Mouse (Mus musculus) mouse embryonic stem cell (cell line): Measurements from ENCODE around the gene Fip1l1.

Experiments used
- in situ Hi-C, 2 experiments: fragments of 300-500 bp; cut with MboI; formaldehyde crosslinking; loops; 1 replicate in 1 of 2; 3 replicates in 1 of 2; pipeline ENCODE4 v1.14.3; 2019 to 2020; ENCODE audit warnings: low sequenced_read_pairs in 2 of 2, low pct_unique_long_range_greater_than_20kb in 1 of 2, mixed read lengths in 1 of 2; ENCODE audit not compliant: unreplicated experiment in 1 of 2

The Fip1l1 gene

DNA sequence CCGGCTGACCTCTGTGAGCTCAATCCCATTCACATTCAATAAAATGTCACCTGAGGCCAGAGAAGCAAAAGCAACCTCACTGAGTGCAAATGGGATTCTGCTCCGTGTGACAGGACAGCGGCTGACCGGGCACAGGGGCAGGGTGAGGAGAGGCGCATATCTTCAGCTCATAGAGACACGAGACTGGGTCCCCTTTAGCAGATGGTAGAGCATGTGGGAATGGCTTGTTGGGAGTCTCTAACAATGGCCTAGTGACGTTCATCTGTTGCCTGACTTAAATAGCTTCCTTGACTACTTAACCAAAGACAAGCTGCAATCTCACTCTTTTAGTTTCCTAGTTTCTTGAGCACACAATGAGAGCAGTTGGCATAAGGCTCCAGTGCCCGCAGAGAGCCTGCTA lies 71.0 kb downstream of the Fip1l1 start:
- in situ Hi-C loops = loop anchor here in 1 of 2 experiments (25.0 kb wide), 1 partner anchor 556 kb away; the partner anchor contains the start of gene Pdgfra

DNA sequence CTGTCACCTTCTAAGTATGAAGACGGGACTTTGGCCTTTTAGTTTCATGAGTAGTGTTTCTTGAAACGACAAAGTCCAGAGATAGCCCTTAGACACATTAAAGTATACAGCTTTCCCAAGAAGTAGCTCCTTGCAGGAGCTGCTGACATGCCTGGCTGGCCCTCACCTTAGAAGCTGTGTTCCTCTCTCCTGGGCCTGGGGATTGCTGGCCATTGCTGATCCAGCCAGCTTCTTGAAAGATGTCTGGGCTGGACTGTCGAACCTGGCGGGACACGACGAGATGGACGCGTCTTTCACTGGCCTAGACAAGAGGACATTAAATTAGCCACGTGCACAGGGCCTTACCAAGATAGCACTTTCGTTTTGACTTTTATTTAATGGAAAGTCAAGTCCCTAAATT lies 75.3 kb downstream of the Fip1l1 start:
- in situ Hi-C loops = loop anchor here in 1 of 2 experiments (25.0 kb wide), 1 partner anchor 552 kb away; the partner anchor contains the start of gene Pdgfra

DNA sequence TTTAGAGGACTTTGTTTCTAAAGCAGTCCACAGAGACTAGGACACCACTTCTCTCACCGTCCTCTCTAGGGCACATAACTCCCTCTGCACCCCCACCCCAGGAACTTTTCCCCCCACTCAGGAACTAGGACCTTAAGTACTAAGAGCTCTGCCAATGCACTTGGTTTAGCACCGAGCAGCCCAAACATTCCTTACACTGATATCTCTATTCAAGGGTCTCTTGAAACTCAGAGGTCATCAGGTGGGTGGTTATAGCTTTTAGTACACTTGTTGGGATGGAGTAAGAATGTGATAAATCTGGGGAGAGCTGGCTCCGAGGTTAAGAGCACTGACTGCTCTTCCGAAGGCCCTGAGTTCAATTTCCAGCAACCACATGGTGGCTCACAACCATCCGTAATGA lies 77.5 kb downstream of the Fip1l1 start:
- in situ Hi-C loops = loop anchor here in 1 of 2 experiments (25.0 kb wide), 1 partner anchor 550 kb away; the partner anchor contains the start of gene Pdgfra

DNA sequence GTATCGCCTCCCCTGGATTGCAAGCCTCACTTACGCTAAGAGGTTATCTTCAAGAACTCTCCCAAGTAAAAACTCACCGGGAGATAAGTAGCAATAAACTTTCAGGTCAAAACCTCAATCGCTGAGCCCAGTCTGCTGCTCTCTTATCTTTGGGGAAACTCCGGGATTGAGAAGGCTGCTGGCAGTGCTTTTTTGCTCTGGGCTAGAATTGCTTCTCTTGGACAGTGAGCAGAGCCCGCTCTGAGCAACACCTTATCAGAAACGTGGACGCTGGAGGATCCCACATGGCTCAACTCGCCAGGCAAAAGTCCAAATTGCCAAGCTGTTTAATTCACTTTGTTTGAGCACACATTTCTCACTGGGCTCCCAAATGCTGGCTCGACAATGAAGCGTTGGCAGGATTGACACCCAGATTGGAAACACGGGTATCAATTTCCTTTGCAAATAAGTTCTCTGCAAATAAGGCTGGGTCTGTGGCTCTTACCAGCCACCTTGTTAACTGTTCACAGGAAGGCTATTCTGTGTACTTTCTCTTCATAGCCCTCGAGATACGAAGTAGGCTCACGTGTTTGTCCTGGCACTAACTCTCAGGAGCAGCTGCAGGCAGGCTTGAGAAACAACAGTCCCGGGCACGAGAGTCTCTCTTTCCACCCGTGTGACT lies 78.4 kb downstream of the Fip1l1 start:
- in situ Hi-C loops = loop anchor here in 1 of 2 experiments (25.0 kb wide), 1 partner anchor 549 kb away; the partner anchor contains the start of gene Pdgfra

DNA sequence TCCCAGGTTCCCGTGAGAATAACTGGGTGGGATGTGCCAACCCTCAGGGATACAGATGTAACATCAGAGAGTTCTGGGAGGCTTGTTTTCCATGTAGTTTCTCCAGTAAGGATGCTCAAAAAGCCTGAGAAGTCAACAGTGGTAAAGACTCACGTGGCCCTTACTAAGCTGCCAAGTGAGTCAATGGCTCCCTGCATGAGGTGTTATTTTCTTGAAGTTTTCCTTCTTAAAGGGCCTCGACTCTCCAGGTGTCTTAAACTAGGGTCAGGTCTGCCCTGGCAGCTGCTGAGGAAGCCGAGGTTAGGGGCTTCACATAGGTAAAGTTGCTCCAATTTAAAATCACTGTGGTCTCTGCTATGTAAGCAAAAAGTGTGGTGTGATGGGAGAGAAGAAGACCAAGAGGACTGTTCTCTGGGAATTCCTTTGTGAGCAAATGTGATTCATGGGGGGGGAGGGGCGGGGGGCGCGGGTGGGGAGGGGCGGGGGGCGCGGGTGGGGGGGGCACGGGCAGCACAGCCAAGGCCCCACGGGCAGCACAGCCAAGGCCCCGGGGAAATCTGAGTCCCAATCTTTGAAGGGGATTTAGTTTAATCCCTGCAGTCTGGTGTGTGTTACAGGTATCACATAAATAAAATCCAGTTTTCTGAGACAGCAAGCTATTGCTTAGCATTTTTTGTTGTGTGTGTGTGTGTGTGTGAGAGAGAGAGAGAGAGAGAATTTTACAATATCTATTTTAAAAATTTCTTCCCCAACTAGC lies 82.7 kb downstream of the Fip1l1 start:
- in situ Hi-C loops = loop anchor here in 1 of 2 experiments (25.0 kb wide), 1 partner anchor 544 kb away; the partner anchor contains the start of gene Pdgfra

DNA sequence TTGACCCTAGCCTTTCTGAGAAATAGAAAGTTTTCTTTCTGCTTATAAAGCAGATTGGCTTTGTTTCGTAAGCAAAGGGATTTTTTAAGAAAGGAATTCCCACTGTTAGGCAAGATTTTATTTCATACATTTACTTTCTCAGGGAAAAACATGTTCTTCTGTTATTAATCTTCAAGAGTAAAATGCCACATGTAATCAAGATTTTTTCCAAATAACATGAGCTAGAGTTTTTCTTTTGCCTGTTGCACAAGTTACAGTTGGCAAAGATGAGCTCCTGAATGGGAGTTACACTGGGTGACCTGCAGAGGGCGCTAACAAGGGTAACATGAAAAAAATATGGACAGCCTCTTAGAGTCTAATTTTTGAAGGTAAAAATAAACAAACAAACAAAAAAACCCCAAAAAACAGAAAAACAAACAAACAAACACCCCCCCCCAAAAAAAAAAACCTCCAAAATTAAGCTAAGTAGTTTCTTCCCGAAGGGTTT lies 83.4 kb downstream of the Fip1l1 start:
- in situ Hi-C loops = loop anchor here in 1 of 2 experiments (25.0 kb wide), 1 partner anchor 544 kb away; the partner anchor contains the start of gene Pdgfra

DNA sequence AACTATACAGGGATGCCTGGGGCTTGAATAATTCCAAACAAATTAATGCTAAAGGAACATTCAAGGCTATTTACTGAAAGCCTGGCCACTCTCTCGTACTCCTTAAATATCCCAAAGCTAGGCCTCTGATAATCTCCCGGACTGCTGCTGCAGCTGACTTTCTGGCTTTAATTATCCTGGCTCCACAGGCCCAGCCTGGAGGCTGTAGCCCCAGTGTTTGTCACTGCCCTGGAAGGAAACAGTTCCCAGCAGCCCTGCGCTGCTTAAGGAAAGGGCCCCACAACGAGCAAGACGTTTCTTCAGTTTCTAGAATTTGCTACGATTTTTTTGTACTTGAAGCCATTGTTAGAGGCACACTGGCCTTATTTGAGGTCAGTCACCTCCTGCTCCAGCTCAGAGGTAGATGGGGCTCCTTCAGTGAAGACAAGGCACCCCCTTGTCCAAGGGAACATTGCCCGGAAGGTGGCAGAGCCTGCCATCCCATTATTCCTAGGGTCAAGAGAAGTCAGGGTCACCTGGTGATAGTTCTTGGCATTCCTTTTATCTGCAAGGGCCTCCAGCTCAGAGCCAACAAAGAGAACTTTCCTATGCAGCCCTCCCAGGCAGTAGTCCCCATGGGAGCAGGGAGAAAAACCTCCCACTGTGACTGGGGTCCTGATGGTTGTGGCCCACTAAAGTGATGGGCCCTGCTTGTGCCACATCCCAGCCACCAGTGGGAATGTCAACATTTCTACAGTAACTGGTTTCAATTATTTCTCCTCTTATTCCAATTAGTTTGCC lies 86.6 kb downstream of the Fip1l1 start:
- in situ Hi-C loops = loop anchor here in 1 of 2 experiments (25.0 kb wide), 1 partner anchor 540 kb away; the partner anchor contains the start of gene Pdgfra

DNA sequence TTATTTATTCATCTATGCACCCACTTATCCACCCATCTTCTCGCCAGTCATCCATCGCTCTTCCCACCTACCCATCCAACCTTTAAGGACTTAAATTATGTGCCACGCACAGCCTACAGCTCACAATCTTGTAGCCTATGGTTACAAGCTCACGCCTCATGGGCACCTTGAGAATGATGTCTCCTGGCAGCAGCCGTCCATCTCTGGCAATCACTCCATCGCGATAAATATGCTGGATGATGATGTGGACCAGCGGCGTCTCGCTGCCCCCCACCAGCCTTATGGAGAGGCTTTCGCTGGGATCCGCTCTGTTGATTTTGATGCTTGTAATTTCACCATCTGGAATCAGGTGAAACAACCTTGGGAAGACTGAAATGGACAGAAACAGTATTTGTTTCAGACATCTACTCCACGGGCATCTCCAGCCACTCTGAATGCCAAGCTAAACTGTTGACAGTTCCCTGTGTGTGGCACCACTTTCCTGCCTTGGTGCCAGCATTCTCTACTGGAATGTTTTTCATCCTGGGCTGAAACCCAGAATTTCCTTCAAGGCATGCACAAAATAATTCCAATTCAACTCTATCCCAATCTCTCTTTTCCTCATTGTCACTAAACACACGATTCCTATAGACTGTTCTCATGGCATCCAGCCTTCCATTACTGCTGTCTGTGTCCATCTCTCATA lies 88.2 kb downstream of the Fip1l1 start:
- in situ Hi-C loops = loop anchor here in 1 of 2 experiments (25.0 kb wide), 1 partner anchor 539 kb away; the partner anchor contains the start of gene Pdgfra

DNA sequence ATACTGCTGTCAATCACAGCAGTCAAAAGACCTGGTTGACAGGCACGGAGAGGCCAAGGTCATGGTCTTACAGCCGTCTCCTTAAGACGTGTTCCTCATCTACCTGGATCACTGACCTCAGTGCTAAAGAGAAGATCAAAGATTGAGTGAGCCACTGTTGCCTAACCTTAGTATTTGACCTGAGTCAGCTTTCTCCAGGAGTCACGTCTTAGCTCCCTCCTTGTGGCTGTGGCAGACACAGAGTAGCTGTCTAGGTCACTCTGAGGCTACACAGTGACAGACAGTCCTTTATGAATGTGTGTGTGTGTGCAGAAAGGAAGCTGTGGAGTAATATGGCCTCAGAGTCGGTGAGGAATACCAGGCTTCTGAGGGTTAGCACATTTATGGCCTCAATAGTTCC lies 89.1 kb downstream of the Fip1l1 start:
- in situ Hi-C loops = loop anchor here in 1 of 2 experiments (25.0 kb wide), 1 partner anchor 538 kb away; the partner anchor contains the start of gene Pdgfra

DNA sequence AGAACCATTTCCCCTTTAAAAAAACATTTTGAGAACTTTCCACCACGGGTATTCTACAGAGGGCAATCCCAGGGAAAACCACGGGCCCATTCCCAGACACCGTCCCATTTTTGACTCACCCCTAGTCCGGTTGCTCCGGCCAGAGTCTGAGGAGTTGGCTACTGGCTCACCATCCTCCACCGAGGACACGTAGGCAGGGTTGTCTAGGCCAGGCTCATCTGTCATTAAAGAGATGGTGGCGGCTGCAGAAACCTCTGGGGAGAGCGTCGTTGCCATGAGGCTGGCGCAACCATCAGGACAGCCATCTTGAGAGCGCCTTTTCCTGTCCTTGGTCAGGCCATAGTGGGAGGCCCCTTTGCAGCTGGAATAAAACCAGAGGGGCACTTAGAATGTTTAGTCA lies 92.8 kb downstream of the Fip1l1 start:
- in situ Hi-C loops = loop anchor here (25.0 kb wide), 1 partner anchor 284 kb away; no protein-coding TSS in a partner anchor

DNA sequence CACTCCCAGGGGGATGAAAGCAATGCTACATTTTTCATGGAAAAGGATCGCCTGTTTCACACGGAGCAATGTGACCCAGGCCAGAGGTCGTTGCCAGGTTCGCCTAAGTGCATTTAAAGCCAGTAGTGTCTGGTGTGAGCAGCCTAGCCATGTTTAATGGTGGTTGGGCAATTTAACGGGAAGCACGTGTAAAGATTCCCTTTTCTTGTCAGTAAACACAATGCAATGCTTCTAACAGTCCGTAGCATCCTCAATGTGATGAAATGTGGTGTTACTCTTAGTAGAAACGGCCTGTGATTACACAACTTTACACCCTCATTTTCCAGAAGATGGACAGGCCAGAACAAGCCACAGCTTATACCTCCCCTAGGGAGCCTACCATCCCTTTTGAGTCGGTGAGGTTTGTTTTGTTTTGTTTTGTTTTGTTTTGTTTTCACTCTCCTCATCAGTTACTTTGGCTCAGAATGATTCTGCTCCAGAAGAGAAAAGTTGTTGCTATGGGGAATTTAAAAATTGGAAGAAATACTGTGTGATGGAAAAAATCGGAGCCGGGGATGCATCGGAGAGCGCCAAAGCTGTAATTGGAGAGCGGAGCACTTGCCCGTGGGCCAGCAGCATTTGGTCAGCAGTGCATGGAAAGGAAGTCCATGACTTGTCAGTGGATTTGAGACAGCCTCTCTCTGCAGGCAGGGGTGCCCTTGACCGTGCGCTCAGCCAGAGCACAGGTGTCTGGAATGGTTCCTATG lies 97.3 kb downstream of the Fip1l1 start:
- in situ Hi-C loops = loop anchor here (25.0 kb wide), 1 partner anchor 280 kb away; no protein-coding TSS in a partner anchor

DNA sequence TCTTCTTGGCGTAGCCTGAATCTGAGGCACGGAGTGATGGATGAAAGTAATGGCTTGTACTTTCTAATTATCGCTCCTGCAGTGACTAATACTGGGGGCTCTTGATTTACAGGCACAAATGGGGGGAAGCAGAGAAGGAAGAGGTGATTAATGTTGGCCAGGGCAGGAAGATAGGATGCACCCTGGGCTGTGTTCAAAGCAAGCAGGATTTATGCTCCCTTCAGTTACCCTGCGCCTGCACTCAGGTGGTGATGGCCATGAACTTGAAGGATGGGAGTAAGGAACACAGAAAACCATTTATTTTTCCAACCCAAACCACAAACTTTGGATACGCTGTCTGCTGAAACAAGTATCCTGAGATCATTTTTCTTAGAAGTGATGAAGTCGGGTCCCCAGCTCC lies 98.2 kb downstream of the Fip1l1 start:
- in situ Hi-C loops = loop anchor here (25.0 kb wide), 1 partner anchor 279 kb away; no protein-coding TSS in a partner anchor

DNA sequence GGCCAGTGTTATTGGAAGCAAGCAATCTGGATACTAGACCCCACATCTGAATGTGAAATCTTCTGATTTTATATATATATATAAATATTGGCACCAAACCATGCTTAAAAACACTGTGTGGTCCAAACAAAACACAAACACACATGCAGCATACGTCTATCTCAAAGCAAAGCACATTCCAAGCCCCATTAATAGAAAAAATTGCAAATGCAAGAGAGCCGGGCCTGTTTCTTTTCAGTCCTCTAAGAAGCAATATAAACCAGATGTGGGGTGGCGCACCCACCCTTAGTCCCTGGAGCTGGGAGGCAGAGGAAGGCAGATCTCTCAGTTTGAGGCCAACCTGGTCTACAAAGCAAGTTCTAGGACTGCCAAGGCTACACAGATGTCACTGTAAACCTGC lies 99.1 kb downstream of the Fip1l1 start:
- in situ Hi-C loops = loop anchor here (25.0 kb wide), 1 partner anchor 278 kb away; no protein-coding TSS in a partner anchor

DNA sequence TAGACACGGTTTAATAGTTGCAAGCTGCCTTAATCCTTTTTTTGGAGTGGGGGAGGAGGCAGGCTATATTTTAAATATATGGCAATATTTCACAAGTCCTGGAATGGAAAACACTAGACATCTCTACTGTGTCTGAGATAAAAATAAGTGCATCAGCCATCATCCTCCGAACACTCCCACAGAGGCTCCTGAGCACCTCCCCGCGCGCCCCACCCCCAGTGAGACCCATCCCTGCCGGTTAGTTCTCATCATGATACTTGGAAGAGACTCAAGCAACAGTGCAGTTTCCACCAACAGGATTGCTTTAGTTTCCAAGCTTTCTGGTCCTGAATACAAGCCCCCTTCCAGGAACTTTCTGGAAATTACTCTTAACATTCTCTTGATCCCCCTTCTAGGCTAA lies 104.3 kb downstream of the Fip1l1 start:
- in situ Hi-C loops = loop anchor here (25.0 kb wide), 1 partner anchor 273 kb away; no protein-coding TSS in a partner anchor

DNA sequence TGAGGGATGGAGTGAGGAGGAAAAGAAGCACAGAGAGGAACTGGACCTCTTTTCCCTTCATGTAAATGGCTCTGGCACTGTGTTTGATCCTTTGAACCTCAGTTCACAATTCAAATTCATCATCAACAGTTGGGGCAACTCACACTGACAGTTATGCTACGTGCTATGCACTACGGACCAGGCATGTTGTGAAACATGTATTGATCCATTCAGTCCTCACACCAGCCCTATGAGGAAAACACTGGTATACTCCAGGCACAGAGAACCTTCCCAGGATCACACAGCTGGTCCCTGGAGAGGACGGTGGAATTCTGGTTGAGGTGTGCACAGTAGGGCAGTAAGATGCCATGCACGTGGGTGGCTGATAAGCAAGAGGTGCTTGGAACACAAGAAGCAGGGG lies 105.3 kb downstream of the Fip1l1 start:
- in situ Hi-C loops = loop anchor here (25.0 kb wide), 1 partner anchor 272 kb away; no protein-coding TSS in a partner anchor

DNA sequence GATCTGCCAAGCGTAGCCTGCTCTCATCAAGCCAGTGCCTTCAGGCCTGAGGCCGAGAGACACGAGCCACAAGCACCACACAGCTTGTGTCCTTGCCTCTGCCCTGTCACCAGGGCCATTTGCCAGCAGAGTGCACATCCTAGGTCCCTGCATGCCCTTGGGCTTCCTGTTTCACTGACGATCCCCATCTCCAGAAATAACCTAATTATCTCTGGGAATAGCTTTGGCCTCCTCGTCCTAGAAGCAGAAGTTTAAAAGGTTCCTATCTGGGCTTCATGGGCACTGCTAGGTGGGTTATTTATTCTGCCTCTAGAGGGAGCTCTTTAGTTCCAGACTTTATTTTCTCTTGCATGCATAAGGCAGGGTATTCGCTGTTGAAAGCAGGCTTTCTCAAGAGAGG lies 105.8 kb downstream of the Fip1l1 start:
- in situ Hi-C loops = loop anchor here (25.0 kb wide), 1 partner anchor 271 kb away; no protein-coding TSS in a partner anchor

DNA sequence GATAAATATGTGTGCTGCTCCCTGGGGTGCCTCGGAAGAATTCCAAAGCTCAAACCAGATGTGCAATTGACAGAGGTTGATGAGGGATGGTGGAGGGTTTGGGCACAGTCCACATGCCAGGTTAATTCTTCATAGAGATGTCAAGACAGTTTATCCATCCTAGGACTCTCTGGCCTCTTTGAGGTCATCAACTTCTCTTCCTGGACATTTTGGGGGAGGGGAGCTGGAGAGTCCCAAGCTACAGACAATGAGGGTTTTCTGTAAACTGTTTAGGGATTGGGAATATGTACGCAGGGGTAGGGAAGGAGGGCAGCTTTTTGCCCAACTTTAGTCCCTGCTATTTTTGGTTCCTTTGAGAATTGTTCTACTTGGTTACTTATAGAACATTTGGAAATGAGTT lies 107.0 kb downstream of the Fip1l1 start:
- in situ Hi-C loops = loop anchor here (25.0 kb wide), 1 partner anchor 270 kb away; no protein-coding TSS in a partner anchor
